Mouse (Mus musculus): ENCODE data around the gene Col11a1.

Gene Col11a1

DNA sequence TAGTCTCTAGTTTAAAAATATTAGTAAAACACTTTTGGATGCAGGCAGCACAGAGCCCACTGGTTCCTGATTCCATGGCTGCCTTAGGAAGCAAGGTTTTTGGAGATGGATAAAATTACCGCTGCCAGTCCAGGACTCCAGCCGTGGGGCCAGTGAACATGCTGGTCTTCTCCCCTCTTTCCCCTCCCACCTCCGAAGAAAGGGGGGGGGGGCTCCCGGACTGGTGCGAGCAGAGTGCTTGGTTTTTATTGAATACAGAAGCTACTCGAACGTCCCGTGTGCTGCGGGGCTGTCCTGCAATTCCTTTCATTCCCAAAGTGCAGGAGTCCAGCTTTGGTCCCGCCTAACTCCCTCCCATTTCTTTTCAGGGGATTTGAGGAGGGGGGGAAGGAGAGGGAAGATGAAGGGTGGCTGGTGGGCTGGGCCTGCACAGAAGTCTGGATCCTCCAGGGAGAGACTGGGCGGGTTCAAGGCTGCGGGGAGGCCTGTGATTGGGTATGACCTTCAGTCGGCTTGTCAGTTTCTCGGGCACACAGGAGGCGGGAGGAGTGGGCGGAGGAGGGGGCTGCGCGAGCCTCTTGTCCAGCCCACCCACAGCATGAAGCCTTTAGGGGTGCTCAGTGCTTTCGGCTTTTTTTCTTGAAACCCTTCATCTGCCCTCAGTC is at the start of gene Col11a1:
TSS of gene Col11a1 (plus strand) at position 570 of the 665 bp plus-strand sequence.
- in situ Hi-C loops (cut with MboI), result no loop called here

DNA sequence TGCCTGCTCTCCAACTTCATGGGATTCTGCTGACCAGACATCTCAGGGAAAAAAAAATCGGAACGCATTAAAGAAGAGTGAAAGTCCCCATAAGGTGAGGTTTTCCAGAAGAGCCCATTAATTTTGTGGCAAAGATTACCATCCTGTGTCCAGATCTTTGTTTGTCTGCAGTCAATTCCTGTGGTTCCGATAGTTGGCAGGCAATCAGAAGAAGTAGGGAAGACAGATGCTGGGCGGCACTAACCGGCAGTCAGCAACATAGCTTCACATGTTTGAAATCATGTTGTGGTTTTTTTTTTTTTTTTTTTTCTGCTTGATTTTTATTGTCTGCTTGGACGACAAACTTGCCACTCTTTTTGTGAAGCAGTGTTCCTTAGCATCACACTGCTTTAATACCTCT is 39.4 kb upstream of the Col11a1 start:
- in situ Hi-C loops (cut with MboI), result no loop called here

DNA sequence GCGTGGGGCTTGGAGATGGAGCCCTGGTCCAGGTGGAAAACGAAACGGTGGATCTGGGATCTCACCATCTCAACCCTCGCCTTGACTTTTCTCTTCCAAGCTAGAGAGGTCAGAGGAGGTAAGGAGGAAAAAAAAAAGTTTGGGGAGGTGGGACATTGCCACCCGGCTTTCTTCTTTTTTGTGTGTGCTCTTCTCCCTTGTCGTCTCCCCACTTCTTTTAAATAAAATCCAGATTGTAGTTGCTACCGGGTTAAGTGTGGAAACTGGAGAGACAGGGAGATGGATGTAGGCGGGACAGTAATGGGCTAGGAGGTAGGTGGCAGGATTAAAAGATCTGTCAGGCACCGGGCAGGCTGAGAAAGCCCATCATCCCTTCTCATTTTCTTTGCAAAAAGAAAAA is 546 bp downstream of the Col11a1 start:
- in situ Hi-C loops (cut with MboI), result no loop called here

DNA sequence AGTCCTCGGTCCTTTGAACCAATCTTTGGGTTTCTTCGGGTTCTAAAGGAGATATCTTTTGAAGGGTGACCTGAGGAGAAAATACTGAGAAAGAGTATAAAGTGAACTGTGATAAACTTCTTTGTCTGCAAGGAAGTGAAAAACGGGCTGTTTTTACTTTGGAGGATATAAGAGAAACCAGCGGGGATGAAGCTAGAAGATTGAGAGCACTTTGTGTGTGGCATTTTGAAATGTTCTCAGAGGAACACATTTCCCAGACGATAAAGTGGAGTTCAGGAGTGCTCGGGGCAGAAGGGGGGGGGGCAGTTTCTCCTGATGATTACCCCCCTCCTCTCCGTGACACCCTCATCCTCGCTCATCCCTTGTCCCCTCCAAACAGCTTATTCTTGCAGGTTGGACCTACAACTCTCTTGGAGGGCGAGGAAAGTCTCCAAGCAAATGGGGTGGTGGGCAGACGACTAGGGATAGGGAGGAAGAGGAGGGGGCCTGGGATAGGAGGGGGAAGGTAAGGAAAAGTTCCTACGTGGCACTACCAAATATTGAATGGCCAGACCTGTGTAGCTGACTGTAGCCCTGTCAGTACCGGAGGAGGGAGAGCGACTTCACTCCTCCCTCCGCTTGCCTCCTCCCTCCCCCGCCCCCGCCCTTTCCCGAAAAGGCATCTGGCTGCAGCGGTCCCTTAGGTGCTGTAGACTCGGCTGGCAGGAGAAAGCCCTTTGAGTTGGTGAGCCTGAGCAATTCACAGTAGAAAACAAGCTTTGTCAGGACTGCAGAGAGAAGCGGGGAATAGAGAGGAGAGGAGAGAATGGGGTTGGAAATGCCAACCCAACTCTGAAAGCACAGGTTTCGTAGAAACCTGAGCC is 1.2 kb downstream of the Col11a1 start:
- in situ Hi-C loops (cut with MboI), result no loop called here

DNA sequence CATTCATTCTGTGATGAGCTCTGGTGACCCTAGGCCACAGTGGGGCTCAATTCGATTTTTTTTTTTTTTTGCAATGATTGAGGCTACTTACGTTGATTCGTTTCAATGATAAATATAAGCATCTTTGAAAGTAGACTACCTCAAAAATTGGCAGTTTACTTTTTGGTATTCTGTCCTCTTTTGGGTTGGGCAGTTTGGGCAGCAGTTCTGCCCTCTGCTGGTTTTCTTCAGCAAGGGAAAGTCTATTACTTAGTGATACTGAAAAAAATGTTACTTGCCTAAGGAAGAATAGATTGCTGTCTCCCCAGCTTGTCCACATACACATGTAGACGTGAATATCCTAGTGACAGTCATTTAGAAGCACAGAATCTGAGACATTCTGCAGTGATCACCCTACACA is 2.0 kb downstream of the Col11a1 start:
- in situ Hi-C loops (cut with MboI), result no loop called here

DNA sequence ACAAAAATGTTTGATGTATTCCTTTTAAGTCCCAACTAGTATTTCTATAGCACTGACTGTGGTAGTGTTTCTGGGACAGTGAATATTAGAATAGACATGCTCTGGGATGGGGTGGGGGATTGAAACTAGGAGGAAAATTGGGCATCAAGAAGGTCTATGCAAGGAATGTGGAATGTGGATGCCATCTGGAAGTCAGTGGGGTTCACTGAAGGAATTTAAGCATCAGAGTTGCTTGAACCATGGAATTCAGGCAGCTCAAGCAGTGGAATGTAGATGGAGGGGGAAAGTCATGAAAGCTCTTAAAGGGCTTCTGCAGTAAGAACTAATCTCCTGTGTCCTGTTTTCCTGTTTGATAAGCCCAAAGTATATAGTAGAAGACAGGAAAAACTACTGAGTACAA is 22.1 kb downstream of the Col11a1 start:
- in situ Hi-C loops (cut with MboI), result no loop called here

DNA sequence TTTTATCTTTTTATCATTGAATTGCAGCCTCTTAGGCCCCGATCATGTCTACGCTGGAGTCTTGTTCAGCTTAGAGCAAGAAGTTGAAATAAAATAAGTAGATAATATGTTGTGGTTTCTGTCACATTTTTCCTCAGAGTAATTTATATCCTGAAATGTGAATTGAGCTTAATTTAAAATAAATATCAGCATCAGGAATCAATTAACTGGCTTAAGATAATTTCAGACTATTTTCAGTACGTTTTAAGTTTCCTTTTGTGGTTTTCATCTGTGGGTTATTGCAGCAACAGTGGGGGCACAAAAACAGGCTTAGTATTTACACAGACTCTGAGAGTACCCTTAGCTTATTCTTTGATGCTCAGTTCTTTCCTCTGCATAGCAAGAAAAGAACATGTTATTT is 23.2 kb downstream of the Col11a1 start:
- in situ Hi-C loops (cut with MboI), result no loop called here

DNA sequence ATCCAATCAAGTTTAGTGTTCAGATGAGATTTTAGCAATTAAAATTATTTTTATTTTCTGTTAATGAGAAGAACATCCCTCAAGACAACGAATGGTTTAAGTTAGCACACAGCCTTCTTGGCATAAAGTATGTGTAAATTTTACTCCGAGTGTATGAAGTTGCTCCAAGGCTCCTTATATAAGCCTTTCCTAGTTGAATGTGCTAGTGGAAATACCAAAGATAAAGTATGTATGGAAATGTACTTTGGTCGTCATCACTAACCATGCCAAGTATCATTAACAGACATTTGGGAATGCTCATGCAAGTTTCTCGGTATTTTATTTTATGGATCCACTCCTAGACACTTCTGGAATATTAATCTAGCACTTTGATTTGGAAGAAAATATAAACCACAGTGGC is 34.8 kb downstream of the Col11a1 start:
- in situ Hi-C loops (cut with MboI), result no loop called here

DNA sequence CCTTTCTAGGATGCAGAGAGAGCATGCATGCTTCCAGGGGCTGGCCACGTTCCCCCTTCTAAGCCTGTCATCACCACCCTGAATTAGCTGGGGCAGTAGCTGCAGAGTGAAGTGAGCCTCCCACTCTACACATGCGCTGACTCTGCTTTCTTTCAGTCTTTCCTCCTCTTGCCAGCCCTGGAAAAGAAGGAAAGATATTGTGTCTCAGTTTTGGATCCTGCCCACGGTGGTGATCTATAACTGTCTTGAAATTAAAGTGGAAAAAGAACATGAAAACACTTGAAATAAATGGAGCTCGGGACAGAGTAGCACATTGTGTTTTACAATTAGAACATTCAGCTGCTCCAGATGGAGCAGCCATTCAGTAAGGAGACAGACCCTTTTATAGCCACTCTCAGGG is 35.2 kb downstream of the Col11a1 start:
- in situ Hi-C loops (cut with MboI), result no loop called here

DNA sequence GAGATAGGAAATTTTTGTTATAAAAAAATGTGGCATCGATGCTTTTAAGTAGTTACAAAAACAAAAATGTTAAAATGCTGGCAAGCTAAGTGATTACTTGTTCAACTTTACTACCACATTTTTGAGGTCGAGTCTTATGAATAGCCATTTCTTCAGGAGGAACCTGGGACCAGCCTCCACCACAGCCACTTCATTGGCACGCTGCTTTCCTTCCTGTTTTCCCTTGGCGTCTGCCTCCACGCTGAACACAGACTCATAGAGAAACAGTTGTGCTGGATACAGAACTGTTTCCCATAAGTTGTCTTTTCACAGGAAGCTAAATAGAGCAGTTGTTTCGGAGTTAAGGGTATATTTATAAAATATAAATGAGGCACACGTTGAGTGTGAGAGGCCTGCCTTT is 69.0 kb downstream of the Col11a1 start:
- in situ Hi-C loops (cut with MboI), result no loop called here

DNA sequence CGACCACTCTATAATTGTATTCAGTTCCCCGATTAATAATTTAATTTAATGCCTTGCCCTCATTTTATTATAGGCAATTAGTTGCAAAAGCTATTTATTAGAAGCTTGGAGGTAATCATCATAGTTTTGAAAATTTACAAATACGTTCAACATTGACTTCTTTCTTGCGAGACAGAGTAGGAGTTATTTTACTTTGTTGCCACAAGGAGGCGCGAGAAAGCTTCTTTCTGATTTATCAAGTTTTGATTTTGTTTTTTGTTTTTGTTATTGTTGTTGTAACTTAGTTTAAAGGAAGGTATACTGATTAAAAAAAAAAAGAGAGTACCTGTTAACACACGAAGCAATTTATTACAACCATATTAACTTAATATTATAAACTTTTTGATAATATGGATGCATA is 76.8 kb downstream of the Col11a1 start:
- in situ Hi-C loops (cut with MboI), result no loop called here

DNA sequence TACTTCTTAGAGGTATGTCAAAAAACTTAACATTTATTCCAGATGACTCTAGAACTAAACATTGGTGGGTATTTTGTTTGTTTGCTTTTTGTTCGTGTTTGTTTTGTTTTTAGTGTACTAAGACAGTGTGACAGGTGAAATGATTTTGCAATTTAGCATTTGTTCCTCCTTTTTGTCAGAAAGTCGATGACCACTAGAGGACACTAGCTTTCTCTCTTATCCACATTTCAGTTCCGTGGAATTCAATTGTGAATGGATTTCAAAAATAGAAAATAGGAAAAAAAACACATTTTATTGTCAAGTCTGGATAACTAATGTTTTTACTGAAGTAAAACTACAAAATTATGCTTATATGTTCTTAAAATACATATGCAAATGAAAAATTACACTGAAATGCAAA is 116.8 kb downstream of the Col11a1 start:
- in situ Hi-C loops (cut with MboI), result no loop called here

DNA sequence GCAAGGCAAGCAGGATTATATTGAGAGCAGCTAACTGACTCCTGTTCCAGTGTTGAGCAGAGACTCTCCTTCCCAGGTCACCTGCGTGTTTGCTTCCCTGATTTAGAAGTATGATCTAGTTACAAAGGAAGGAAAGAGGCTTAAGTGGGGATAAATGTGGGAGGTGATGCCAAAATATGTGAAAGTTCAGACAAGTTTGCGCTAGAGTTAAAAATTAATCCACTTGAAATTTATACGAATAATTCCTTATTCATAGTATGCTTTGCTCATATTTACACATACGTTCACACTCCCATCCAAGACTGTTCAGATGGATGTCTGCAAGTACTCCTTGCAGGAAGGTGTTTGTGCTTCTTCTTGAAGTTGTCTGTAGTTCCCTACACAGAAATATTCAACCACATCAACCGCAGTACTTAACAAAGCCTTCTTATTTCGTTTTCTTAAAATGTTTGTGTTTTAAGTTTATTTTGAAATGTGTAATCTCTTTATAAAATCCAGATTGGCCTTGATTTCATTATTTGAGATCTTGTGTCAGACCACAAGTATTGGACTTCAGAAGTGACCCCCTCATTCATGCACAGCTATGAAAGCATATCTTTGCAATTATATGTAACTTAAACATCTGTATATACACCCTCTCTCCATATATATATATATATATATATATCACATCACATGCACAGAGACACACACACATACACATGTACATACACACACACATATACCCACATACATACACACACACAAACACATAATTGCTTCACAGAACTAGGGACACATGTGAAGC is 167.8 kb downstream of the Col11a1 start:
- in situ Hi-C loops (cut with MboI), result no loop called here

DNA sequence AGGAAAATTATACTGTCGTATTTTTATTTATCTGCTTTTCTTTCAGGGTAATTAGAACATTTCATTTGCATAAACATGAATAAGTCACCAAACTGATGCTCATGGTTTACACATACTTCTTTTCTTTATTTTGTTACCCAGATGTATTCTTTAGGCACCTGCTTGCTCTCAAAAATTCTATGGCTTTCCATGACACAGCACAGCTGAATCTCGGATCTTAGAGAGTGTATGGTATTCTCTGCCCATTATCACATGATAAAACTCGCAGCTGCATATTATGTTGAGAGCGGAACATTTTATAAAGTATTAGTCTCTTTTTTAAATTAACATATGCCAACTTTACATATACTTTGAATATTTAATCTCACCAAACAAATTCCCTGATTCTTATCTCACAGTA is 181.9 kb downstream of the Col11a1 start:
- in situ Hi-C loops (cut with MboI), result no loop called here

DNA sequence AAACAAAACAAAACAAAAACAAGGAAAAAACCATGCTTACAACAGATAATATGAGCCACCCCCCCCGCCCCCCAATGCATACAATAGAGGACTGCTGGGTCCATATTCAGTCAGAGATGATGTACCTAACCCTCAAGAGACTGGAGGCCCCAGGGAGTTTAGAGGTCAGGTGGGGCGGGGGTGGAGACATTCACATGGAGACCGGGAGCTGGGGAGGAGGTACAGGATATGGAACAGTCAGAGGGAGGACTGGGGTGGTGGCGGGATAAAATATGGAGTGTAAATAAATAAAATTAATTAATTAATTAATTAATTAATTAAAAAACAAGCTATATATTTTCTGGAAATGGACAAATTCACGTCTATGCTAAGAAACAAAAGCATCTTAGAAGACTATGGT is 185.8 kb downstream of the Col11a1 start:
- in situ Hi-C loops (cut with MboI), result no loop called here

DNA sequence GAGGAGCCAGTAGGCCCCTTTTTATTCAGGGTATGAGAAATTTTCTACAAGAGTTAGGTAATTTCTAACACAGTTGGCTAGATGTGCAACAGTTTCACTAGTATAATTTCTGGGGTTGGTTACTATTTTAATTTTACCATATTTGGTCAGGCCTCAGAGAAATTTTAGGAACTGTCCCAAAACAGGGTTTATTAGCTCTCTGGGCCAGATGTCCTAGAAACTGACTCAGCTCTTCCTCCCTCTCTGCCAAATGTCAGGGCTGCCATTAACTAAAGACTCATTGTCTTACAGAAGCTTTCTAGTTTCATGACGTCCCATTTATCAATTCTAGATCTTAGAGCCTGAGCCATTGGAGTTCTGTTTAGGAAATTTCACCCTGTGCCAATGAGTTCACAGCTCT is 199.2 kb downstream of the Col11a1 start:
- in situ Hi-C loops (cut with MboI), result no loop called here

Data from mature B cell (primary cell).